Mouse (Mus musculus) C2C12 (cell line): ENCODE results near the gene Pgr. TPM values are rescaled to one million over a fixed set of nuclear protein-coding genes. Genes with fewer than 3 reads are reported as not detected.

Experiments
- H3K27me3 ChIP-seq: one replicate; pipeline ENCODE4 v1.6.1; 2011; ENCODE audit not compliant: control insufficient read depth, insufficient read depth, insufficient read length
- H3K36me3 ChIP-seq: one replicate; pipeline ENCODE4 v1.6.1; 2011; ENCODE audit not compliant: control insufficient read depth, insufficient read depth
- H3K4me3 ChIP-seq: one replicate; pipeline ENCODE4 v1.5.1; 2011; ENCODE audit warnings: mild to moderate bottlenecking, control low read depth; ENCODE audit not compliant: poor library complexity, insufficient read depth, severe bottlenecking
- H3K79me2 ChIP-seq: one replicate; pipeline ENCODE4 v1.6.1; 2011; ENCODE audit not compliant: control insufficient read depth, insufficient read depth
- H3K79me3 ChIP-seq: one replicate; pipeline ENCODE4 v1.6.1; 2011; ENCODE audit warnings: low read depth, control low read depth
- H3ac ChIP-seq: one replicate; pipeline ENCODE3; 2011; ENCODE audit warnings: low read depth; ENCODE audit not compliant: control insufficient read depth, insufficient read length
- CEBPB ChIP-seq: IDR thresholded peaks from one replicate; pipeline ENCODE4 v1.6.1; 2011; ENCODE audit warnings: low read depth, mild to moderate bottlenecking, control low read depth, moderate library complexity
- CTCF ChIP-seq: IDR thresholded peaks from one replicate; pipeline ENCODE4 v1.5.1; 2011; ENCODE audit not compliant: control insufficient read depth, insufficient read depth, insufficient read length
- FOSL1 ChIP-seq: IDR thresholded peaks from one replicate; pipeline ENCODE4 v1.8.0; 2011; ENCODE audit warnings: mild to moderate bottlenecking, low read length; ENCODE audit not compliant: poor library complexity, insufficient read depth, severe bottlenecking
- MAX ChIP-seq: IDR thresholded peaks from one replicate; pipeline ENCODE4 v1.6.1; 2011; ENCODE audit warnings: mild to moderate bottlenecking, control low read depth
- MYOD1 ChIP-seq: IDR thresholded peaks from one replicate; pipeline ENCODE4 v1.6.1; 2011; ENCODE audit warnings: low read depth; ENCODE audit not compliant: control insufficient read depth, insufficient read length
- MYOG ChIP-seq: IDR thresholded peaks from one replicate; pipeline ENCODE4 v1.6.1; 2011; ENCODE audit not compliant: control insufficient read depth, insufficient read length; ENCODE audit errors: extremely low read depth
- USF1 ChIP-seq: IDR thresholded peaks from one replicate; pipeline ENCODE4 v1.6.1; 2011; ENCODE audit warnings: low read depth, mild to moderate bottlenecking, control low read depth, moderate library complexity
- polyA plus RNA-seq: library from polyadenylated mRNA; unstranded; fragments of >200 nt; fragmentation: generic; extraction: Trizol; gene quantifications from one replicate; pipeline ENCODE4 v1.2.1, GENCODE M21; 2012; ENCODE audit warnings: missing spikeins

Gene Pgr
- polyA plus RNA-seq, 1 experiment: not detected

DNA sequence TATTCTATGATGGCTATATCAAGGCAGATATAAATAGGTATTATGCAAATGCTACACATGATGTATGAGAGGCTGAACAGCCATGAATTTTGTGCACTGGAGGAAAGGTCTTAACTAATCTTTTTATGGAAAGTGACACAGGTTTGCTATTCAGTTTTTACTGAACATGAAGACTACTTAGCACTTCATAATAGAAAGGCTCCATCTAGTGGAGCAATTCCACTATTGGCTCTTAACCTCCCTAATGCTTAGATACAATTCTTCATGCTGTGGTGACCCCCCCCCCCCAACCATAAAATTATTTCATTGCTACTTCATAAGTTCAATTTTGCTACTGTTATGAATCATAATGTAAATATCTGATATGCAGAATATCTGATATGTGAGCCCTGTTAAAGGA, 101.5 kb downstream of the Pgr start:
- Histone ChIP-seq H3K79me2 (no peaks in the 10 kb centered on the region), H3K36me3 (peaks cover 30% of the 10 kb centered on the region), H3K4me3 (no peak overlapping the region), H3ac (no peak overlapping the region), H3K27me3 (no peaks in the 10 kb centered on the region), H3K79me3 (no peaks in the 10 kb centered on the region)
- TF ChIP-seq MAX (no peak), MYOD1 (no peak), CEBPB (no peak), USF1 (no peak), FOSL1 (no peak), CTCF (no peak), MYOG (no peak)

DNA sequence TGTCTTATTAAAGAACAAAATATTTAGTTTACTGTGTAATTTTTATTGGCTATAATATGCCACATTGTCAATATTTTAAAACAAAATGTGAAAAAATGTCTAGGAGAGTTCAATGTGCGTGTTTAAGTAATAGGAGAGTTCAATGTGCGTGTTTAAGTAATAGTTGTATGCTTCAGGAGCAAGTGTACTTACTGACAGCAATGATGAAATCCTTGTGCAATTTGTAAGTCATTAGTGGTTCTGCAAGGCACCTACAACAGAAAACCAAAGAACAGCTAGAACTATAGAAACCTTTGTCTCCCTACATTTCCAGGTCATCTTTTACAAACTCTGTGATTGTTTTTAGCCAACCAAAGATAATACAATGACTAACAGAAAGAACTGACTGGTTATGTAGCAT, 115.5 kb downstream of the Pgr start:
- no peaks in the 10 kb centered on the region for H3K79me3 ChIP-seq
- peaks cover 22% of the 10 kb centered on the region for H3K36me3 ChIP-seq
- no peak overlapping the region for H3ac ChIP-seq
- TF ChIP-seq FOSL1 (no peak), MYOD1 (no peak), MYOG (no peak), CTCF (no peak), CEBPB (no peak), USF1 (no peak), MAX (no peak)
- H3K79me2 ChIP-seq: no peaks in the 10 kb centered on the region
- no peak overlapping the region for H3K4me3 ChIP-seq
- no peaks in the 10 kb centered on the region for H3K27me3 ChIP-seq

Other genes with a start within 250 kb of the Pgr start
- not detected for gene Gm16485, start 72.0 kb downstream of the Pgr start, polyA plus RNA-seq